Mouse (Mus musculus) cerebellum, adult 11-12 months (tissue): ENCODE measurements around the gene Cybb.
"Not testable (repeated sequence)": the region's sequence is repeated elsewhere in the genome, so short reads cannot be mapped to it uniquely, and the experiment has no call there.

Source experiments
- DNase-seq: peaks from one replicate; pipeline ENCODE4 v3.0.0; 2022

The Cybb gene

DNA sequence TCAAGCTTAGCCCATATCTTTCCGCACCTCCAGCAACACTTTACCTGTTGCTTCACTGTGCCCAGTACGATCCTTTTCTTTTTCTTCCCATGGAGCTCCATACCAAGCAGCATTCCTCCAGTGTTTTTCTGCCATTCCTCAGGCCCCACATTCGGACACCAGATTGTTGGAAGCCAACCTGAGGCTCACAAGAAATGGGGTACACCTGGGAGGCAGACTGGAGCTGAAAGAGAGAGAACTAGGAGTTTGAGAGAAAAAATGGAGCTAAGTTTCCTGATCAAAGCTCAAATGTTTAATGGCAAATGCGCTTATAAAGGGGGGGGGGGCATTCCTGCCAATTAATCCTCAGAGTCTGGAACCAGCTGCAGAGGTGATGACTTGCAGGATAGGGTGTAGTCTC is at the start of gene Cybb:
Gene Cybb (minus strand): TSS at position 101 of the 400 bp plus-strand sequence.
- DNase-seq: no peak

DNA sequence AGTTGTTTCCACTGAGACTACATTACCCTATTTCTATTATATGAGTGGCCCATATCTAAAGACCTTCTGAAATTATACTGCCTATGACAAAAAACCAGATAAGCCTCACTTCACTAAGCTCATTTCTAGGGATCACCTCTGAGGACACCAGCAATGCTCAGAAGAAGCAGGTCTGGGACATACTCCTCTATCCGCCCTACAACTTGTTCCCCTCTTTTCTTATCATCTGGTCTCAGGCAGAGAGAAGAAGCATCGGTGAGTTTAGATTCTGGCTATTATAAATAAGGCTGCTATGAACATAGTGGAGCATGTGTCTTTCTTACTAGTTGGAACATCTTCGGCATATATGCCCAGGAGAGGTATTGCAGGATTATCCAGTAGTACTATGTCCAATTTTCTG is 49.3 kb upstream of the Cybb start:
- DNase-seq: no peak

DNA sequence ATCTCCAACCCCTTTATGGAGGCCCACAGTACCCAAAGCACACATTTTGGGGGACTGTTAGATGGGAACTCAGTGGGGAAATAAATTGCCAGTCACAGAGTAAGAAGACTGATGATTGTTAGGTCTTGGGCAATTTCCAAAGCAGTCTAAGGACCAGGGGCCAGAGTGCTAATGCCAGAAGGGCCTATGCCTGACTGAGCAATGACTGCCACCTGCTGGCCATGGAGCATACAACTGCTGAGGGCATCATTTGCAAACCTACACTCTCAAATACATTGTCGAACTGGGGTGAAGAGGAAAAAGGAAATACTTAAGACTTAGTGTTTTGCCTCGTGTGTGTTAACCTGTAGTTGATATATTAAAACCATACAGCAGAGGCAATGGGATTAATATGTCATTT is 32.4 kb upstream of the Cybb start:
- peak; percentile 15 for DNase-seq

DNA sequence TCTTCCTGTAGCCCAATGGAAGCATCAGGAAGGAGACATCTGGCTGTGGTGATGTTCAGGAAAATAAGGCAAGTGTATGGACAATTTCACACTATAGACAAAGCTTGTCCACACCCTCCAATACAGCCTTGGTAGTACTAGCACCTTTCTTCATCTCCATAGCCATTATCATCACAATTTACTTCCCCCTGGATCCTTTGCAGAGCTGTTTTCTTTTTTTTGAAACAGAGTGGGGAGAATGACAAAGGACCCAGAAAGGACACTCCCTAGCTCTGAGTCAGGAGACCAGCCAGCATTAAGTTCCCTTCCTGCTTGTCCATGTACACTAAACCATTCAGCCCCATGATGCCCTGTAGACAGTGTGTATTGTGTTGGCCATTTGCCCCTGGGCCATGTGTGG is 30.0 kb upstream of the Cybb start:
- not testable (repeated sequence) for DNase-seq

- DNase-seq: not testable (repeated sequence)
Observed at GRCm38 (mm10) chrX:9475036-9475435, 12.5 kb downstream of the Cybb start.

DNA sequence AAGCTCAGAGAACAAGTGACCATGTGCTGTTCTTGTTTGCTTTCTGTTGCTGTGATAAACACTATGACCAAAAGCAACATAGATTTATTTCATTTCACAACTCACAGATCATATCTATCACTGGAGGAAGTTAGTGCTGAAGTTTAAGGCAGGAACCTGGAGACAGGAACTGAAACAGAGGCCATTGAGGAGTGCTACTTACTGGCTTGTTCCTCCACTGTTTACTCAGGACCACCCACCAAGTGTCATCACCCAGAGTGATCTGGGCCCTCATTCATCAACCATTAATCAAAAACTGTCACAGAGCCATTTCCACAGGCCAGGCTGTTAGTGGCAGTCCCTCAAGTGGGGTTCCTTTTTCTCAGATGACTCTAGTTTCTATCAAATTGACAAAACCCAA is 13.1 kb downstream of the Cybb start:
- DNase-seq: no peak

DNA sequence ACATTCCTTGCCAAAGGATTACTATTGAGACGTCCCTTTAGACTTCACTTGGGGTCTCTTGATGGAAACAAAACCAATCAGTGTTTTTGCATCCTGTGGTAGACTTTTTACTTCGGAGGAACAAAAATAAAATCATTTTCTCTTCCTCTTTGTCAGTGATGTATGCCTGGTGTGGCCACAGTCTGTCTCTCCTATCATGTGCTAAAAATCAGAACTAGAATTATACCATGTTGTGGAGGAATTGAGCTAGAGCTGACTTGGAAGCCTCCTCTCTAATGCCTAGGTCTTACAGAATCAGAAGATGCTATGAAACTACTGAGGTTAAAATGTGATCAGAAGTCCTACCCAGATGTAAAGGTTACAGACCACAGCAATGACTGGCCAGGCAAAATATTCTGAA is 13.8 kb downstream of the Cybb start:
- no peak for DNase-seq

DNA sequence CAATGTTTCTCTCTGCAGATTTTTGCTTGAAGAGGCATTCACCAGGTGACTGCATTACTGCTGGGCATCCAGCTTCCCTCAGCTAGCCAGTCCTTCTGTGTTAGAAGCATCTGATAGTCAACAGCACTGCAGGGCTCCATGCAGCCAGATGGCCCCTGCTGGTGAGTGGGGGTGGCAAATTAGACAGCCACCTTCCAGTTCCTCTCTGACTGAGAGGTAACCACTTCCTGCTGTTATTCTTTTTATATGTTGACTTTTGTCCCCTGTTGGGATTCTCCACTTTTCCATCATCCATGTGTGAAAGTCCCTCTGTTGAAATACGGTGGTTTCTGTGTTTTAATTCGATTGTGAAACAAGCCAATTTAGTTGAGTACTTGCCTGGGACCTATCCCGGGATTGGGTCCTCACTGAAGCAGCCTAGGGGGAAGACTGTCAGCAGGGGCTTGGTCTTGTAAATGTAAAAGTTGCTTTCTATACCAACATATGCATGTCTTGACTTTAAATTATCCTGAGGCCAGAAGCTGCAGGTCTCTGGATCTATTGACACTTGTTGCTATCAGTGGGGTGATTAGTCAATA is 16.7 kb downstream of the Cybb start:
- DNase-seq: peak; percentile 20

DNA sequence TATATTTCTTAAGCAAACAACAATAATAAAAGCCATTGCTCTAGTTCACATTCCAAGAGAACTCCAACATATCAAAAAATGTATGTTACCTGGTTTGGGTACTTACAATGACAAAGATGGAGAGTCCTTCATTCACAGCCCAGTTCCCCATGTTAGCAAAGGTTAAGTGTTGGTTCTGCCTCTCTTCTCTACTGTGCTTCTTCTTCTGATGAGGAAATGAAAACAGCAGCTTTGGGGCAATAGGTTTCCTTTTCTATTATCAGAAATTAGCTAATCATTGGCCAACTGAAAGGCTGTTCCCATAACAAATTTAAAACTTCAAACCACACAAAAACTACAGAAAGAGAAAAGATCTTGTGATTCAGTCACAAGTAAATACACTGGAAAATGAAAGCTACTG is 18.5 kb downstream of the Cybb start:
- no peak for DNase-seq

DNA sequence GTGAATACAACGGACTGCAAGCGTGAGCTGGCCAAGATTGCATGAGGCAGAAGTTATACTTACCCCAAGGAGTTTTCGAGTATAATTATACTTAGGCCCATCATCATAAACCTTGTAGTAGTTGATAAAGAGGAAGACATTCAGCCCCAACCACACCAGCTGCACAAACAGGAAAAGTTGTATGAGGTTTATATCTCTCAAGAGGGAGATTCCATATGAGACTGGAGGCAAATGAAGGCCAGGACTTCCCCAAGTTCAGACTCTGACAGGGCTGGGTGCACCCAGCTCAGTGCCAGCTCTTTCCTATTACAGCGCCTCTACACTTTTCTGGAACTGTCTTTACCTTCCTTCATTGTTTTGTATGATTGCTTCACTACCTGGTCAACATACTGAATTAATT is 20.6 kb downstream of the Cybb start:
- no peak for DNase-seq

GRCm38 (mm10) chrX:9465890-9466289 is 21.7 kb downstream of the Cybb start:
- DNase-seq: no peak

DNA sequence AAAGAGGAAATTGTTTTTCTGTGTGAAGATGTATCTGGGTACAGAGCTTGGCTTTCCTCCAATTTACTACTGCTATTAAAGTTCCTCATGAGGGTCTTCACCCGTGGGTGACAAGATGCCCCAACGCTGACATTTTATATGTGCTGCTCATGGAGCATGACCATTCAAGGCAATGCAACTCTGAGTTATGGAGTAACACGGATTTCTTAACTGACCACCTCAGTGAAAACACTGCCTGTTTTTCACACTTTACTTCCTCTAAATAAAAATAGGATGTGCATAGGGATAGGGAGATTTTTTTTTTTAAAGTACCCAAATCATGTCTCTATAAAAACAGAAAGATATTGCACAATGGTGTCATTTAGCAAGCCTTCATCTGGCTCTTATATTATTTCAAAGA is 24.9 kb downstream of the Cybb start:
- DNase-seq: no peak

GRCm38 (mm10) chrX:9461399-9461798 is 26.2 kb downstream of the Cybb start:
- no peak for DNase-seq

DNA sequence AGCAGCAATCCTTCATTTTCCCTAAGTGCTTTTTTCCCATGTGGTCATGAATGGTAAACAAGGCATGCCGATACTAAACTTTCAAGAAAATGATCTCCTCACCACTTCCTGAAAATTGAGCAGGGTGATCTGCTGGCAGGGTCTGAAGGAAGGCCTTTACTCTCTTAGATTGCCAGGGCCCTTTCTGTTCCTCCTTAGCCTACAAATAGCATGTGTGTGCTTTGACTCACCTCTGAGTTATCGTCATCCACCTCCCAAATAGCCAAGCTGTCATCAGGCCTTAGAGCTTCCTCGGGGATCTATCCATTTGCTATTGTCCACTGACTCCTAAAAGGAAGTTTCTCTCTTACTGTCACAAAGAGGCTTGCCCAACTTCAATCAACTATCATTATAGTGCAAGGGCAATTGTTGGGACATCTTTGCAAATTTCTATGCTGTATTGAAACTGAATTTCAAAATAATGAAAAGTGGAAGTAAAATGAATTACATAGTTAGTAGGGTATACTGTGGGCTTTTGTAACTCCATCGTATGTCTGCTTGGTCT is 27.1 kb downstream of the Cybb start:
- no peak for DNase-seq

GRCm38 (mm10) chrX:9452375-9452774 is 35.2 kb downstream of the Cybb start:
- DNase-seq: no peak

DNA sequence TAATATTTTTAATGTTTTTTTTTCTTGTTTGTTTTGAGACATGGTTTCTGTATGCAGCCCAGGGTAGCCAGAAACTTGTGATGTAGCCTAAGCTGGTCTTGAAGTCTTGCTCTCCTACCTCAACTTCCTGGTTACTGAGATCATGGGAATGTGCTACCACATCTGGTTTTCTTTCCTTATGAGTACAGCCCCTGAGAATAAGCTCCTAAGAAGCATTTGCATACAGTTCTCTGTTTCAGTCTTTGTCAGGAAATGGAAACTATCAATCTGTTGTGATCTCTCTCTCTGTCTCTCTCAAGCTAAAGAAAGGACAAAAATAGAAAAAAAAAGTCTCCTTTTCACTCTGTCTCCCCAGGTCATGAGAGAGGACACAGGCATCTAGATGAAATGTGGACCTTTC is 40.3 kb downstream of the Cybb start:
- DNase-seq: no peak

GRCm38 (mm10) chrX:9441102-9441501 is 46.5 kb downstream of the Cybb start:
- no peak for DNase-seq

DNA sequence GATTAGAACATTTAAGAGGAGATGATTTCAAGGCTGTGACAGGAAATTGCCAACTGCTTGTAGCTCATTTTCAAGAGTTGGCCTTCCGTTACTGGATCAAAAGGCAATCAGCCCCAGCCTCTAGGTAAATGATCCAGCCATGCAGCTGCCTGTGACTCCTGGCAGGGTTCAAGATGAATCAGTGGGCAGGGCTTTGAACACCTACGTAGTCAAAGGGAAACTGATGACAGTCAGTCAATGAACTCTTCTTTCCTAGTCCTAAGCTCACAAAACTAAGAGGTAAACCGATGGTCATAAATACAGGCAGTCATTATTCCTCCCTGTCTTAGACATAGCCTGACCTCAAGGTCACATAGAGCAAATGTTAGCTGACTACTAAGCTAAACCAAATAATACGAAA is 47.0 kb downstream of the Cybb start:
- DNase-seq: no peak

DNA sequence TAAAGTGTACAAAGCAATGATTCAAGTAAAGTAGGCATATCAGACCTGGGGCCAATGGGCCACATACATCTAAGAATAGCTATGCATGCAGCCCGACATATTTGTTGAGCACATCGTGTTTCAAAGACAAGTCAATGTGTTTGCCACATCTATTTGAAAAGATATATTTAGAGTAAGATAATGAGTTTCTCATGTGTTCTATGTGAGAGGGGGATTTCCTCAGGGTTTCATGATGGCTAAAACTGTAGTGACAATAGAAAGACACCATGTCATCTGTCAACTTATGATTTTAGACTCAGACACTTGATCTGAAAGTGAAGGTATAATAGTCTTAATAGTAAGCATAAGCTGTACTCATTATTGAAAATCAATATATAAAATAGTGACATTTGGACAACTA is 48.3 kb downstream of the Cybb start:
- DNase-seq: no peak

DNA sequence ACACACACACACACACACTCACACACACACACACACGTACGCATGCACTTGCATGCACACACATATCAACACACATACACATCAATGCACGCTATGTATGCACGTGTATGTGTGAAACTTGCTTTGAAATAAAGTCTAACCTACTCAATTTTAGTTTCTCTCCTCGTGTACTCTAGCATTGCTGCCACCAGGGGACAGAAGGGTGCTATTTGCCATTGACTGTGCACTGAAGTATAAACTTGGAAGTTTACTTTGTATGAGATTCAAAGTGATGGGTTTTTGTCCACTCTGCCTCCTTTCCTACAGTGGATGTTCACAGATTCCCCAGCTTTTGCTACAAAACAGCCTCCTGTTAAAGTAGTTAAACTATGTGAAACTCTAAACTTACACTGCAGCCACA is 73.7 kb downstream of the Cybb start:
- no peak for DNase-seq
